Mouse (Mus musculus) liver, postnatal 0 days (tissue): ENCODE measurements around the gene Tbck.

Source experiments
- CTCF ChIP-seq: sonication (generic); IDR thresholded peaks from 2 replicates; pipeline ENCODE4 v1.5.1; 2016; ENCODE audit warnings: antibody characterized with exemption, low read depth
- EP300 ChIP-seq: IDR thresholded peaks from 2 replicates; pipeline ENCODE4 v1.6.1; 2016; ENCODE audit warnings: antibody characterized with exemption, low read depth, mild to moderate bottlenecking

DNA sequence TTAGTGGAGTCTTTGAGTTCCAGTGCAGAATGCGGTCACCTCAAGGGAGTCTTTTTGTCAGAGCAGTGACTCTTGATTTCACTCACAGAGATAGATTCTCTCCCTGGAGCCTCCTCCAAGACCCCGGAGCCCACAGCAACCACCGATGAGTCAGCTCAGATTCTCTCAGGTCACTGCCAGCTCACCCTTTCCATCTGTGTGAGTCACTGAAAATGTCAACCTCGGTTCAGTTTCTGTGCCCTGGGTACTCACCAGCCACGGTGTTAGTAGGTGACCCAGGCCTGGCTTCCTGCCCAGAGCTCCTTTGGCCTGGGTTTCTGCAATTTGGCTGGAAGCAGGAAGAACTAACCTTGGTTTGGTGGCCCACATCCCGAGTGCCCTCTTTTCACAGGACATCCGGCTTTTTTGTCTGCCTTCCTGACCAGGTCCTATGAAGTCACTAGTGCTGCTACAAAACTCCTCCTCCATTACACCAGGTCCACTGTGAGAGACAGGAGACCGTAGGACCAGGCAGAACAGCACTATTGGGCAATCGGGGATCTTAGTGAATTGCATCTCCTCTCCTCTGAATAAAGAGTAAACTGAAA lies 187.5 kb downstream of the Tbck start:
- TF ChIP-seq CTCF (no peak), EP300 (peak; percentile 48; the same call in 1 of the 2 replicates)
